Mouse (Mus musculus) lung, postnatal 14 days (tissue): ENCODE results near the gene Olfr1281.
"Not testable (repeated sequence)": the region's sequence is repeated elsewhere in the genome, so short reads cannot be mapped to it uniquely, and the experiment has no call there.

Experiments used
- DNase-seq: peaks from one replicate; pipeline ENCODE4 v3.0.0; 2021

Gene Olfr1281

DNA sequence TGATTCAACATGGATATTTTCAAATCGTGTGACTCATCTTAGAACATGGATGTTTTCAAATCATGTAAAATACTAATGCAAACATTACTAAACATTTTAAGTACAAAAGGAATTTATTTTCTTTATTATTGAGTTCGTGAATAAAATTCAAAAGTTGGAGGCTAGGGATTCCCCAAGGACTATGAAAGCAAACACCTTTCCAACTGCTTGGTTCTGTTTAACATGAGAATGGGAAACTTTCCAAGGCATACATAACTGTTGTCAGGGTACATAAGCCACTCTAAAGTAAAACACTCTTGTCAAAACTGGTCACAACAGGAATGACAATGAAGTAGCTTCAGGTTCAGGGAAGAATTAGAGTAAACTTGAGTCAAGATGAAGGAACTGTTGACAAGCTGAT lies at the start of gene Olfr1281:
Gene Olfr1281, plus strand, starts transcription at position 301 of the 400 bp plus-strand sequence.
- DNase-seq, result no peak

DNA sequence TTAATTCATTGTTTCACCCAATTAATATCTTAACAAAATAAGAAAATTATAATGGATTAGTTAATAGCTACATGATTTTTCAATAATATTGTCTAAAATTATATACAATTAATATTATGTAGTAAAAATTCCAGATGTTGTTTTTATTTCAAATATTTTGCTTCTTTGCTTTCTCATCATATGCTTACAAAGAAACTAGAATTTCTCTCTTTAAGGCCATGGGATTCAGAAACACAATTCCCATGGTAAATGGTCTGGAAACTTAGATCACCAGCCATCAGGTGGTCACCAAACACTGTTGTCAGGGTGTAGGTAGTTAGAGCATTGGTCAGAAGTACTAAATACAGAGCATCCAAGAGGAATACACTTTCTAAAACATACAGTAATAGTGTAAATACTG lies 36.5 kb upstream of the Olfr1281 start, which contains the start of gene Olfr1278:
Gene Olfr1278, plus strand, starts transcription at position 301 of the 400 bp plus-strand sequence.
- DNase-seq, result no peak

DNA sequence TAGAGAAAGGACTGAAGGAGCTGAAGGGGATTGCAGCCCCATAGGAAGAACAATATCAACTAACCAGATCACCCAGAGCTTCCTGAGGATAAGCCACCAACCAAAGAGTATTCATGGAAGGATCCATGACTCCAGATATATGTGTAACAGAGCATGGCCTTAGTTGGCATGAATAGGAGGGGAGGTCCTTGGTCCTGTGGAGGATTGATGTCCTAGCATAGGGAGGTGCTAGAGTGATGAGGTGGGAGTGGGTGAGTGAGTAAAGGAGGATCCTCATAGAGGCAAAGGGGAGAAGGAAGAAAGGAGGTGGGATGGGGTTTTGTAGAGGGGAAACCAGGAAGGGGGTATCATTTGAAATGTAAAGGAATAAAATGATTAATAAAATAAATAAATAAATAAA lies 27.8 kb upstream of the Olfr1281 start:
- no peak for DNase-seq

DNA sequence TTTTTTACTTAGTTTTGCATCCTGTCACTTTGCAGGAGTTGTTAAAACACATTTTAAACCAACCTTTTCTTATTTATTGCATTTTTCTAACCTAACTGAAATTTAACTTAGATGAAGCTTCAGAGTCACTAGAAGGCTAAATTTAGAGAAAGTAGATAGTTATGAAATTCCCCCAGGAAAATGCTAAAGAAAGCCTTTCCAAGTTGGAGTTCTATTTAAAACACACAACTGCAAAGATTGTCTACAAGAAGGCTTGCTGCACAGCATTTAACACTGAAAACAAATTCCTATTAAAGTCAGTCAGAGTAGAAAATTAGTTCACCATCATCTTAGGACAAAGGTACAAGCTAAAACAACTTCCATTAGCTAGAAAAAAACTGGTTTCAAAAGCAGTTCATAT lies 25.9 kb upstream of the Olfr1281 start, which contains the start of gene Olfr1279:
Gene Olfr1279, plus strand, starts transcription at position 262 of the 400 bp plus-strand sequence.
- no peak for DNase-seq

DNA sequence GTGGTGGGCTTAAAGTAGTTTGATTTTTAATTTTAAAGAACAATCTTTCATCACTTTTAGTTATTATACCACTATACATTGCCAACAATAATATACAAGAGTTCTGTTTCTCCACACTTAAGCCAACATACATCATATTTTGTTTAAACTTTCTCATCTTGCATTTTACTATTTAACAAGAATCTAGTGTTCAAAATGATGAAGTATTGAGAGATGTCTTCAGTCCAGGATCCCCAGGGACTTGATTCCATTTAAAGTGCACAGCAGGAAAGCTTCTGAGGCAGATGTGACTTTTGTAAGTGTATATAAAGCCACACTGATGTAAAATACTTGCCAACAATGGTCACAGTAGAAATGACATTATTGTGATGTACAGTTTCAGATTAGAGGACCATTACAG lies 12.6 kb upstream of the Olfr1281 start, which contains the start of gene Olfr1280:
Gene Olfr1280, plus strand, starts transcription at position 301 of the 400 bp plus-strand sequence.
- DNase-seq, result no peak

DNA sequence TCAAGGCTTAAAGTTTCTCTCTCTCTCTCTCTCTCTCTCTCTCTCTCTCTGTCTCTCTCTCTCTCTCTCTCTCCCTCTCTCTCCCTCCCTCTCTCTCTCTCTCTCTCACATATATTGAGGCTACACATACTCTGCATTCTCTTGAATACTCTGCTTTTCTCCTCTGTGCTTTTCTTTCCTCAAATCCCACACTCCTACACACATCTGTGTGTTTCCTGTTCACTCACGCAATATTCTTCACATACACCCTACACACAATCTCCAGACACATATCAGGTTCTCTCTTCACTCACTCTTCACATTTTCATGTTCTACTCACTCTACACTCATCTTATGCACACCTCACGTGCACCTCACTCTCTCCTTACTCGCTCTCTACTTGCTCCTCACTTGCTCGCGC lies 7.4 kb downstream of the Olfr1281 start:
- DNase-seq, result not testable (repeated sequence)

DNA sequence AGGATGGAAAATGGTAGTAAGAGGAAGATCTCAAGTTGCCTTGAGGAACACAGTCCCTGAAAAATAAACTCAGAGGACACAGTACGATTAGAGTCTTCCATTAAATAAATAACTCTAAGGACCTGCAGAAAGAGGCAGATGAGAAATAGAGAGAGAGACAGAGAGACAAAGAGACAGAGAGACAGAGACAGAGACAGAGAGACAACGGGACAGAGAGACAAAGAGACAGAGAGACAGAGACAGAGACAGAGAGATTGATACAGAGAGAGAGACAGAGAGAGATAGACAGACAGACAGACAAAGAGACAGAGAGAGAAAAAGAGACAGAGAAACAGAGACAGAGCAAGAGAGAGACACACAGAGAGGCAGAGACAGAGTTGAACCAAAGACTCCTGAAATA lies 9.7 kb downstream of the Olfr1281 start, which contains the start of gene Olfr1282:
Gene Olfr1282, minus strand, starts transcription at position 101 of the 400 bp plus-strand sequence.
- no peak for DNase-seq

DNA sequence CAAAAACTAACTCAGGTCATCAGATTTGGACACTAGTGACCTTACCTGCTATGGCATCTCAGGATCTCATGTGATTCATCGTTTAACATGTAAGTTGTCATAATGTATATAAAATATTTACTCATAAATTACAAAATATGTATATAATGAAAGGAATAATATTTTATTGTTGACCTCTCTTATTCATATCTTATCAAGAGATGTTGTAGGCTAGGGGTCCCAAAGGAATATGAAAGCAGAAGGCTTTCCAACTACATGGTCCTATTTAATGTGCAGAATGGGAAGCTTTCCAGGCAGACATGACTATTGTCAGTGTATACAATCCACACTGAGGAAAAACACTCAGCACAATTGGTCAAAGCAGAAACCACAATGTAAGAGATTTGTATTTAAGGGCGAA lies 40.2 kb downstream of the Olfr1281 start, which contains the start of gene Olfr1283:
Gene Olfr1283, plus strand, starts transcription at position 301 of the 400 bp plus-strand sequence.
- no peak for DNase-seq

DNA sequence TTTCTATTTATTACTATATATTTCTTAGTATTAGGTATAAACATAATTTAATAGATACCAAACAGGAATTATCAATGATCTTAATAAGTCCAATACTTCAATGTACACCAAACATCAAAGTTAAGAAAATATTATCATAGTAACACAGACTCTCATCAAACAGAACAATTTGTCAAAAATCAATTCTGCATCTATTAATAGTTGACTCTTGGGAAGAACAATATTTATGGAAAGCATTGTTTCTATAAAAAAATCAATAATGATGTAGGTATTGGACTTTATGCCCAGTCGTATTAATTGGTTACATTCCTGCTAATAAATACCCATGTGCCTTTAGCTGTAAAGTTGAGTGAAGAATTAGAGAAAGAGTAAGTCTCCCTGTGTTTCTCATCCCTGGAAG lies 48.9 kb downstream of the Olfr1281 start, which contains the start of gene Olfr1284:
Gene Olfr1284, plus strand, starts transcription at position 301 of the 400 bp plus-strand sequence.
- no peak for DNase-seq
